Mouse (Mus musculus) urinary bladder, postnatal 0 days (tissue): Measurements from ENCODE around the gene Ogfod2. TPM values are rescaled to one million over a fixed set of nuclear protein-coding genes. Genes with fewer than 3 reads are reported as not detected.

Source experiments
- polyA plus RNA-seq: library from polyadenylated mRNA; unstranded; fragments of >200 nt; fragmentation: Nextera tagmentation; extraction: Ambion mirVana; gene quantifications from 2 replicates; pipeline ENCODE4 v1.2.1, GENCODE M21; 2015

The Ogfod2 gene
- polyA plus RNA-seq, result 16.7 and 17.0 TPM in 2 replicates

DNA sequence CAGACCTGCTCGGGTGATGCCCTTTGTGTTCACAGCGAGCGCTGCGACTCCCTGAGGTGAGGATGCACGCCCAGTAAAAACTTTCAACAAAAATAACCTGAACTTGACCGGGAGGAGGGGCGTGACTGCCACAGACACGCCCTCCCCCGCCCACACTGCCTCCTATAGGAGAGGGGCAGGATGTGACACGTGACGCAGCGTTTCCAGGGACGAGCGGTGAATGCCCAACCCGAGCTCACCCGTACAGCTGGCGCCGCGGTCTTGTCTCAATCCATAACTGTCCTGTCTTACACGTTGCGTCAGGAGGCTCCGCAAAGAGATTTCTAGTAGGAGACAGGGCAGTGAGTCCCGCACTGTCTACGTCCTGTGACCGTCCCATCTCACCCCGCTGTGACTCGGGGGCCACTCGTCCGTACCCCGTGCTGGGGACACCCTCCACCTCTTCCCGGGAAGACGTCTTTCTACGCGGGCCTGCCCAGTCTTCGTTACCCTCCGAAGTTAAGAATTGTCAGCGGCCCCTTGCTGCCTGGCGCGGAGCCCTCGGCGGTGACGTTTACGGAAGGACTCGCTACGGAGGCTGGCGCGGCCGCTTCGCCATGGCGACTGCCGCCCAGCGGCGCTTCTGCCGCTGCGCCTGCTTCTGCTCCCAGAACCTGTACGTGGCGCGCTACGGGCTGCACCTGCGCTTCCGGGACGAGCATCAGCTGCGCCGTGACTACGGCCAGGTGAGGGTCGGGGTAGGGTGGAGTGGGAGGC is at the start of gene Ogfod2:
Ogfod2 (plus strand) TSS at position 556 of the 756 bp plus-strand sequence.

DNA sequence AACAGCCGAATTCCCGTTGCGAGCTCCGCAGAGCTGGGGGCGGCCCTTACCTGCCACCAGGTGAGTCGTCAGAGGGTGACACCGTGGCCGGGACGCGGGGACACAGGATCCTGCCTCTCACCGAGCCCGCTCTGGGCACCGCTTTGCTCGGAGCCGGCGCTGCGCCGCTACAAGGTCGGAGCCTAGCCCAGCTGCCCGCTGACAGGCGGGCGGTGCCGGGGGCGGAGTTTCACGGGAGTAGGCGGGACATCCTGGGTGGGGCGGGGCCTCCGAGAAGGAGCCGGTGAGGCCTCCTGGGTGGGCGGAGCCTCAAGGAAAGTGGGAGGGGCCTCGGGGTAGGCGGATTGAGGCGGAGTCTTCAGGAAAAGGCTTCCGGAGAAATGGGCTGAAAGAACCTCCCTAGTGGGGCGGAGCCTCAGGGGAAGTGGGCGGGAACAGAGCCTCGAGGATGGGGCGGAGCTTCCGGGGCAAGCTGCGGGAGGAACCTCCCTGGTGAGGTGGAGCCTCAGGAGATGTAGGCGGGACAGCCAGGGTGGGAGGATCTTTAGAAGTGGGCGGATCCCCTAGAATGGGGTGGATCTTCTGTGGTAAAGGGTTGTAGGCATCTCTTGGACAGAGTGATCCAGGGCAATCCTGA is 16.4 kb upstream of the Ogfod2 start, which contains the start of gene Abcb9:
Abcb9 (minus strand) TSS at position 203 of the 637 bp plus-strand sequence.

DNA sequence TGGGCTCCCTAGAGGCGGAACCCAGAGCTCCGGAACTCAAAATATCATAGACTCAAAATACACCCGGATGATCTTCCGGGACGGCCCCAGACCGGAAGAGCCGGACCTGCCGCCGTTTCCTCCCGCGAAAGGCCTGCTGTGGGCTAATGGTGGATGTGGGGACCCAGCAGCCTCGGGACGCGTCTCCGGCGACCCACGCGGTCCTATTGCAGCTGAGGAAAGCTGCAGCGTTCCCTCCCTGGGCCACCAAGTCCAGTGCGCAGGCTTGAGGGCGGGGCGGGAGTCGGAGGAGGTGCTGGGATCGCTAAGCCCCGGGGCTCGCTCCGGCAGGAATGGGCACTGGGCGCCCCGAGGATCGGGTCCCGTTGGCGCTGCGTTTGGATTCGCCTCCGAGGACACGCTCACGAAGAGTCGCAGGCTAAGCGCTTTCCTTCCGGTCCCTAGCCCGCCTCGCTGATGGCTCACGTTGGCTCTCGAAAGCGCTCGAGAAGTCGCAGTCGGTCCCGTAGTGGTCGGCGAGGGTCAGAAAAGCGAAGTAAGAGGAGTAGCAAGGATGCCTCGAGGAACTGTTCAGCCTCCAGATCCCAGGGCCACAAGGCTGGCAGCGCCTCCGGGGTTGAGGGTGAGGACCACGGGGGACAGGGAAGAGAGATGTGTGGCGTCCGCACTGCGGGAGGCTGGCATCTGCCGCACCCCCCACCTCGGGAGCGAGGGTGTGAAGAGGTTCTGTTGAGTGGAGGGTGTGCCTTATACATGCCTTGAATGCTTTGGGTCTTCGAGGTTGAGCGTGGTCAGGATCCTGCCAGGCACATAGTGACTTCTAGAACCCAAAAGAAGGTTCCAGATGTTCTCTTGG is 4.1 kb downstream of the Ogfod2 start, which contains the start of gene Arl6ip4:
Arl6ip4 (plus strand) TSS at position 100 of the 856 bp plus-strand sequence.

Other genes with a start within 250 kb of the Ogfod2 start
- 1.6 and 5.8 TPM in 2 replicates for gene Hcar2, start 246.8 kb upstream of the Ogfod2 start, polyA plus RNA-seq
- 4.4 and 5.1 TPM in 2 replicates for gene Hcar1, start 232.3 kb upstream of the Ogfod2 start, polyA plus RNA-seq
- 77.7 and 104 TPM in 2 replicates for gene Denr, start 205.1 kb upstream of the Ogfod2 start, polyA plus RNA-seq
- gene Gm43518, start 184.9 kb upstream of the Ogfod2 start, polyA plus RNA-seq, result 1.1 and 1.9 TPM in 2 replicates
- gene Ccdc62, start 181.6 kb upstream of the Ogfod2 start, polyA plus RNA-seq, result 4.6 and 6.0 TPM in 2 replicates
- 52.0 and 72.7 TPM in 2 replicates for gene Hip1r, start 138.7 kb upstream of the Ogfod2 start, polyA plus RNA-seq
- gene Vps37b, start 80.0 kb upstream of the Ogfod2 start, polyA plus RNA-seq, result 35.9 and 39.0 TPM in 2 replicates
- gene Abcb9, start 16.5 kb upstream of the Ogfod2 start, polyA plus RNA-seq, result 1.5 and 1.6 TPM in 2 replicates
- 75.0 and 80.1 TPM in 2 replicates for gene Arl6ip4, start 3.8 kb downstream of the Ogfod2 start, polyA plus RNA-seq
- gene Pitpnm2, start 137.5 kb downstream of the Ogfod2 start, polyA plus RNA-seq, result 1.8 and 2.0 TPM in 2 replicates
- 3.7 and 4.1 TPM in 2 replicates for gene Mphosph9, start 215.7 kb downstream of the Ogfod2 start, polyA plus RNA-seq
- 6.4 and 6.6 TPM in 2 replicates for gene 2810006K23Rik, start 215.8 kb downstream of the Ogfod2 start, polyA plus RNA-seq